17 mouse cellular contexts compared by ENCODE assay signal in the genomic region with DNA sequence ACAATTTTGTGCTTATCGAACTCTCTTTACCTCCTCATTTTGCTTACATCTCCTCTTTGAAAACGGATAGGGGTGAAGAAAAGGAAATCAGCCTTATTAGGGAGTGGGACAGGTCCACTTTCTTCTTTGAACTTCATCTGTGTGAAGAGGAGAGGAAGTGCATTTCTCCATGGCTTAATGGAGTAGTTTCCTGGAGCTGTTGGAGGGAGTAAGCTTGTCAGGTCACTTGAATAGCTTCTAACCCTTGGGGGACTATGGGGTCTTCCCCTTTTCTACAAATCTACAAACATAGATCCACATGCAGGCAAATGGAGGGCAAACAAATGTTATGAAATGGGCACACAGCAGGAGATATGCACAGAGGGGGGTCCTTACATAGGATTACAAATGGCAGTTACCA. TPM values are rescaled to one million over a fixed set of nuclear protein-coding genes. Genes with fewer than 3 reads are reported as not detected.
"Had no signal": no experiment of that assay in that cellular context is flagged by ENCODE, and none has a peak within 500 bp of the region (broad histone marks: within the 10 kb centered on the region; RNA-seq: fewer than 3 reads in every experiment).

No protein-coding gene starts in this region.

- H3K9ac ChIP-seq: kidney, embryonic 15.5 days; limb, embryonic 13.5 days; liver, embryonic 14.5 days had no signal

- H3K27ac ChIP-seq: kidney, embryonic 15.5 days; limb, embryonic 13.5 days; liver, embryonic 14.5 days; stomach, postnatal 0 days had no signal

- H3K4me3 ChIP-seq: kidney, embryonic 15.5 days; limb, embryonic 13.5 days had no signal

- H3K4me2 ChIP-seq: kidney, embryonic 15.5 days; limb, embryonic 13.5 days had no signal

- H3K4me1 ChIP-seq: kidney, embryonic 15.5 days had no signal

- H3K9me3 ChIP-seq: kidney, embryonic 15.5 days; limb, embryonic 13.5 days had no signal

- H3K36me3 ChIP-seq: kidney, embryonic 15.5 days; limb, embryonic 13.5 days had no signal

- H3K27me3 ChIP-seq: kidney, embryonic 15.5 days; limb, embryonic 13.5 days had no signal

- DNase-seq: kidney, postnatal 14 days; left cerebral cortex, postnatal 4 days; lung, adult 18-20 months; thymus, postnatal 4 days had no signal

RNA-seq across cellular contexts. Expression of gene Palmd, which starts 17.7 kb away (rescaled TPM):
- total RNA-seq: megakaryocyte progenitor cell, adult 5-6 weeks had no signal

RNA-seq across cellular contexts. Expression of gene 4930455H04Rik, which starts 18.4 kb away (rescaled TPM):
- total RNA-seq: layer of hippocampus, postnatal 36 days; left cerebral cortex, postnatal 10 days; left cerebral cortex, postnatal 4 days; megakaryocyte progenitor cell, adult 5-6 weeks; midbrain, postnatal 0 days had no signal
- polyA plus RNA-seq: kidney, embryonic 15.5 days; large intestine, adult 2 months; limb, embryonic 13.5 days; liver, adult 2 months; liver, embryonic 14.5 days; lung, embryonic 16.5 days; midbrain, postnatal 0 days; neural tube, embryonic 14.5 days; small intestine, adult 2 months had no signal
